Mouse (Mus musculus) C2C12 (cell line): ENCODE data around the gene C530008M17Rik. TPM values are rescaled to one million over a fixed set of nuclear protein-coding genes. Genes with fewer than 3 reads are reported as not detected.

Experiments used
- H3K27me3 ChIP-seq: one replicate; pipeline ENCODE4 v1.6.1; 2011; ENCODE audit not compliant: control insufficient read depth, insufficient read depth, insufficient read length
- H3K36me3 ChIP-seq: one replicate; pipeline ENCODE4 v1.6.1; 2011; ENCODE audit not compliant: control insufficient read depth, insufficient read depth
- H3K4me3 ChIP-seq: one replicate; pipeline ENCODE4 v1.5.1; 2011; ENCODE audit warnings: mild to moderate bottlenecking, control low read depth; ENCODE audit not compliant: poor library complexity, insufficient read depth, severe bottlenecking
- H3K79me2 ChIP-seq: one replicate; pipeline ENCODE4 v1.6.1; 2011; ENCODE audit not compliant: control insufficient read depth, insufficient read depth
- H3K79me3 ChIP-seq: one replicate; pipeline ENCODE4 v1.6.1; 2011; ENCODE audit warnings: low read depth, control low read depth
- H3ac ChIP-seq: one replicate; pipeline ENCODE3; 2011; ENCODE audit warnings: low read depth; ENCODE audit not compliant: control insufficient read depth, insufficient read length
- CEBPB ChIP-seq: IDR thresholded peaks from one replicate; pipeline ENCODE4 v1.6.1; 2011; ENCODE audit warnings: low read depth, mild to moderate bottlenecking, control low read depth, moderate library complexity
- CTCF ChIP-seq: IDR thresholded peaks from one replicate; pipeline ENCODE4 v1.5.1; 2011; ENCODE audit not compliant: control insufficient read depth, insufficient read depth, insufficient read length
- FOSL1 ChIP-seq: IDR thresholded peaks from one replicate; pipeline ENCODE4 v1.8.0; 2011; ENCODE audit warnings: mild to moderate bottlenecking, low read length; ENCODE audit not compliant: poor library complexity, insufficient read depth, severe bottlenecking
- MAX ChIP-seq: IDR thresholded peaks from one replicate; pipeline ENCODE4 v1.6.1; 2011; ENCODE audit warnings: mild to moderate bottlenecking, control low read depth
- MYOD1 ChIP-seq: IDR thresholded peaks from one replicate; pipeline ENCODE4 v1.6.1; 2011; ENCODE audit warnings: low read depth; ENCODE audit not compliant: control insufficient read depth, insufficient read length
- MYOG ChIP-seq: IDR thresholded peaks from one replicate; pipeline ENCODE4 v1.6.1; 2011; ENCODE audit not compliant: control insufficient read depth, insufficient read length; ENCODE audit errors: extremely low read depth
- USF1 ChIP-seq: IDR thresholded peaks from one replicate; pipeline ENCODE4 v1.6.1; 2011; ENCODE audit warnings: low read depth, mild to moderate bottlenecking, control low read depth, moderate library complexity
- polyA plus RNA-seq: library from polyadenylated mRNA; unstranded; fragments of >200 nt; fragmentation: generic; extraction: Trizol; gene quantifications from one replicate; pipeline ENCODE4 v1.2.1, GENCODE M21; 2012; ENCODE audit warnings: missing spikeins

Gene C530008M17Rik
- polyA plus RNA-seq, 1 experiment: 4.6 TPM

- Histone ChIP-seq H3K36me3 (no peaks in the 10 kb centered on the region), H3K4me3 (no peak overlapping the region), H3ac (no peak overlapping the region), H3K27me3 (no peaks in the 10 kb centered on the region), H3K79me2 (no peaks in the 10 kb centered on the region), H3K79me3 (no peaks in the 10 kb centered on the region)
- TF ChIP-seq FOSL1: no peak
- TF ChIP-seq CTCF: no peak
- TF ChIP-seq USF1: no peak
- TF ChIP-seq CEBPB: no peak
- no peak for TF ChIP-seq MYOG
- TF ChIP-seq MAX: no peak
- TF ChIP-seq MYOD1: no peak
Observed at GRCm38 (mm10) chr5:76701127-76701853, 45.0 kb downstream of the C530008M17Rik start.

- H3K4me3 ChIP-seq: no peak overlapping the region
Observed at GRCm38 (mm10) chr5:76702104-76702503, 45.8 kb downstream of the C530008M17Rik start.

GRCm38 (mm10) chr5:76702646-76703045 is 46.3 kb downstream of the C530008M17Rik start:
- Histone ChIP-seq H3K79me3 (no peaks in the 10 kb centered on the region), H3K79me2 (no peaks in the 10 kb centered on the region), H3K27me3 (no peaks in the 10 kb centered on the region), H3K36me3 (no peaks in the 10 kb centered on the region), H3K4me3 (no peak overlapping the region), H3ac (no peak overlapping the region)
- TF ChIP-seq USF1 (no peak), MYOD1 (no peak), MYOG (no peak), CEBPB (no peak), MAX (no peak), FOSL1 (no peak), CTCF (no peak)

More at GRCm38 (mm10) chr5:76702104-76702503, 45.8 kb downstream of the C530008M17Rik start:
- no peaks in the 10 kb centered on the region for H3K79me3 ChIP-seq
- no peaks in the 10 kb centered on the region for H3K79me2 ChIP-seq
- no peaks in the 10 kb centered on the region for H3K36me3 ChIP-seq
- no peaks in the 10 kb centered on the region for H3K27me3 ChIP-seq
- TF ChIP-seq MYOD1 (no peak), CEBPB (no peak), MAX (no peak), FOSL1 (no peak), MYOG (no peak), CTCF (no peak), USF1 (no peak)
- no peak overlapping the region for H3ac ChIP-seq

GRCm38 (mm10) chr5:76705307-76706173 is 49.2 kb downstream of the C530008M17Rik start:
- Histone ChIP-seq H3K79me3 (no peaks in the 10 kb centered on the region), H3K27me3 (no peaks in the 10 kb centered on the region), H3K79me2 (no peaks in the 10 kb centered on the region), H3K4me3 (no peak overlapping the region), H3ac (no peak overlapping the region), H3K36me3 (no peaks in the 10 kb centered on the region)
- TF ChIP-seq MYOG (no peak), CEBPB (no peak), CTCF (no peak), USF1 (no peak)

GRCm38 (mm10) chr5:76707072-76707471 is 50.8 kb downstream of the C530008M17Rik start:
- H3K79me3 ChIP-seq: no peaks in the 10 kb centered on the region
- no peak overlapping the region for H3K4me3 ChIP-seq
- no peaks in the 10 kb centered on the region for H3K36me3 ChIP-seq
- H3ac ChIP-seq: no peak overlapping the region
- TF ChIP-seq CEBPB (no peak), FOSL1 (no peak), USF1 (no peak), MYOD1 (no peak), CTCF (no peak), MYOG (no peak), MAX (no peak)
- no peaks in the 10 kb centered on the region for H3K79me2 ChIP-seq
- no peaks in the 10 kb centered on the region for H3K27me3 ChIP-seq
